Mouse (Mus musculus): ENCODE measurements around the gene Ggps1. TPM values are rescaled to one million over a fixed set of nuclear protein-coding genes. Genes with fewer than 3 reads are reported as not detected.

The Ggps1 gene
- polyA plus RNA-seq, 1 experiment from 2014 or later: 75.6 TPM

DNA sequence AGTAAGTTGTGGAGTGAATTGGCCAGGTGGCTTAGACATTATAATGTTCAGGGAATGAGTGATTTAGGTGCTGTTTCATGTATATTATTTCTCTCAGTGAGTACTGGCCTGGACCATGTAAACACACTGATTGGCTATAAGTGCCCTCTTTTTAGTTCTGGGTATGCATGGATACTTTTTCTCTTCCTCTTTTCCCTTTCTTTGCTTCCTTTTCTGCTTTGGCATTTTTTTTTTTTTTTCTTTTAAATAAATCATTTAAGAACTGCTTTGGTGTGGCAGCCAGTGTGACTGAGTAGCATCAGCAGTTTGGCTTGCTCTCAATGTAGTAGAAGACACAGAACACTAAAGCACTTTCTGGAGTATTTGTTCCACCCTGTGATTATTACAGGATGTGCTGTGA, 4.7 kb upstream of the Ggps1 start:
- no peaks in the 10 kb centered on the region for H3K27me3 ChIP-seq (ENCODE audit: control insufficient read depth, insufficient read depth, low read length)
- no peak for DNase-seq (ENCODE audit: low spot score)
- no peak overlapping the region for H3K27ac ChIP-seq (replicated peaks; ENCODE audit: low read depth, low read length)
- no peak overlapping the region for H3K4me3 ChIP-seq (ENCODE audit: low read depth, low read length)
- no peak overlapping the region for H3K9ac ChIP-seq (replicated peaks; ENCODE audit: low read length)
- no peaks in the 10 kb centered on the region for H3K36me3 ChIP-seq (replicated peaks; ENCODE audit: control insufficient read depth, insufficient read depth, low read depth, low read length)
- no peak for ATAC-seq (replicated peaks; ENCODE audit: insufficient number of reproducible peaks, low FRiP score, low TSS enrichment, low read depth)
- H3K9me3 ChIP-seq (replicated peaks; ENCODE audit: control insufficient read depth, low read length): no peaks in the 10 kb centered on the region
- no peak overlapping the region for H3K4me2 ChIP-seq (ENCODE audit: low read depth, low read length)
- H3K4me1 ChIP-seq (ENCODE audit: control insufficient read depth, insufficient read depth, low read length): no peaks in the 10 kb centered on the region

DNA sequence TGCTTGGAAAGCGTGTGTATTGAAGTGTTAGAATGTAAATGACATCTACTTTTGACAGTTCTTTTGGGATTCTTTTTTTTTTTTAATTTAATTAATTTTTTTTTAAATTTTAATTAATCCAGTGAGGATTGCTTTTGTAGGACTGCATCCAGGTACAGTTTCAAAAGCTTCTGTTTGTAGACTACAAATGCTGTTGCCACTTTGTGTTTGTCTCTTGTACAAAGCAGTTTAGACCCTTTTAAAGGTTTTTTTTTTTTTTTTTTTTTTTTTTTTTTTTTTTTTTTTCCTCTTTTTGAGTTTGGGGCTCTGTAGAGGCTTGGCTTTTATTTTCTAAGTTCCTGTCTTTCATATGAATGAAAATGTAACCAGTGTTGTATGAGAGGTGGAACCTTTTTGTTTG, 2.4 kb upstream of the Ggps1 start:
- DNase-seq (ENCODE audit: low spot score) (no peak), ATAC-seq (replicated peaks; ENCODE audit: insufficient number of reproducible peaks, low FRiP score, low TSS enrichment, low read depth) (no peak)
- H3K4me1 ChIP-seq (ENCODE audit: control insufficient read depth, insufficient read depth, low read length): no peaks in the 10 kb centered on the region
- H3K9ac ChIP-seq (replicated peaks; ENCODE audit: low read length): no peak overlapping the region
- no peaks in the 10 kb centered on the region for H3K9me3 ChIP-seq (replicated peaks; ENCODE audit: control insufficient read depth, low read length)
- no peak overlapping the region for H3K27ac ChIP-seq (replicated peaks; ENCODE audit: low read depth, low read length)
- H3K27me3 ChIP-seq (ENCODE audit: control insufficient read depth, insufficient read depth, low read length): no peaks in the 10 kb centered on the region
- H3K4me3 ChIP-seq (ENCODE audit: low read depth, low read length): no peak overlapping the region
- H3K4me2 ChIP-seq (ENCODE audit: low read depth, low read length): no peak overlapping the region
- no peaks in the 10 kb centered on the region for H3K36me3 ChIP-seq (replicated peaks; ENCODE audit: control insufficient read depth, insufficient read depth, low read depth, low read length)
- WGBS: 82% methylated on average over 1 of the region's 1 CpGs

DNA sequence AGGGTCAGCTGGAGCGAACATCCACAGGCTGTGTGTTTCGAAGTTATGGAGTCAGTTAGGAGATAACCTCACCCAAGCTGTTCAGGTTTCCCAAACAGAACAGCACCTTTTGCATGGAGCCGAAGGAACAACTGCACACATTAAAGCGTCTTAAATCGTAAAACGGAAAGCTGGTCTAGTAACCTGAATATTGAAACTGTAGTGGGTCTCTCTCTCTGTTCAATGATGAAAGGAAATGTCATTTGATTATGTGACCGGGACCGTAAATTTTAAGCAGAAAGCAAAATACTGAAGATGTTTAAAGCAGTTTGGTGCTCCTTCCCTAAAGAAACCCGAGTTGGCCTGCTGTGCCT, 1.7 kb upstream of the Ggps1 start:
- Histone ChIP-seq H3K9ac (replicated peaks; ENCODE audit: low read length) (peak overlapping the region; percentile 99), H3K4me2 (ENCODE audit: low read depth, low read length) (peak overlapping the region; percentile 61), H3K27me3 (ENCODE audit: control insufficient read depth, insufficient read depth, low read length) (no peaks in the 10 kb centered on the region), H3K27ac (replicated peaks; ENCODE audit: low read depth, low read length) (no peak overlapping the region), H3K4me1 (ENCODE audit: control insufficient read depth, insufficient read depth, low read length) (no peaks in the 10 kb centered on the region), H3K4me3 (ENCODE audit: low read depth, low read length) (peak overlapping the region; percentile 100), H3K36me3 (replicated peaks; ENCODE audit: control insufficient read depth, insufficient read depth, low read depth, low read length) (no peaks in the 10 kb centered on the region), H3K9me3 (replicated peaks; ENCODE audit: control insufficient read depth, low read length) (no peaks in the 10 kb centered on the region)
- ATAC-seq (replicated peaks; ENCODE audit: insufficient number of reproducible peaks, low FRiP score, low TSS enrichment, low read depth) (no peak), DNase-seq (ENCODE audit: low spot score) (no peak)
- WGBS: 30% methylated on average over 9 of the region's 9 CpGs

GRCm38 (mm10) chr13:14064341-14065027, 1.2 kb upstream of the Ggps1 start:
- ATAC-seq (replicated peaks; ENCODE audit: insufficient number of reproducible peaks, low FRiP score, low TSS enrichment, low read depth) (no peak), DNase-seq (ENCODE audit: low spot score) (peak; percentile 41)
- Histone ChIP-seq H3K36me3 (replicated peaks; ENCODE audit: control insufficient read depth, insufficient read depth, low read depth, low read length) (no peaks in the 10 kb centered on the region), H3K4me1 (ENCODE audit: control insufficient read depth, insufficient read depth, low read length) (no peaks in the 10 kb centered on the region), H3K4me3 (ENCODE audit: low read depth, low read length) (peak overlapping the region; percentile 100), H3K27ac (replicated peaks; ENCODE audit: low read depth, low read length) (peak overlapping the region; percentile 94), H3K27me3 (ENCODE audit: control insufficient read depth, insufficient read depth, low read length) (no peaks in the 10 kb centered on the region), H3K4me2 (ENCODE audit: low read depth, low read length) (peak overlapping the region; percentile 61), H3K9ac (replicated peaks; ENCODE audit: low read length) (peak overlapping the region; percentile 99), H3K9me3 (replicated peaks; ENCODE audit: control insufficient read depth, low read length) (no peaks in the 10 kb centered on the region)
- under 1% methylated on average over 57 of the region's 65 CpGs for WGBS

DNA sequence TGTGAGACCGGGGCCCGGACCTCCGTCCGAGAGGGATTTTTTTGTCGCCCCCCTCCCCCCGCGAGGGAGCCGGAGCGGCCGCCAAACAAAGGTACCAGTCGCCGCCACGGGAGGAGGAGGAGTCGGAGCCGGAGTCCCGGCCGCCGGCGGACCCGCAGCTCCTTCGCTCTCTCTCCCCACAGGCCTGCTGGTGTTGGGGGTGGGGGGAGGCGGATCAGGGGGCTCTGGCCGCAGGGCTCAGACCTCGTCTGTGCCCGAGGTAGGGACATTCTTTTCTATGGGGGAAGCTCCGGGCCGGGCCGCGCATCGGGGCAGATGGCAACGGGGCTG, 619 bp upstream of the Ggps1 start:
- H3K27ac ChIP-seq (replicated peaks; ENCODE audit: low read depth, low read length): peak overlapping the region; percentile 94
- H3K4me3 ChIP-seq (ENCODE audit: low read depth, low read length): peak overlapping the region; percentile 100
- peak; percentile 42 for ATAC-seq (replicated peaks; ENCODE audit: insufficient number of reproducible peaks, low FRiP score, low TSS enrichment, low read depth)
- no peak for DNase-seq (ENCODE audit: low spot score)
- H3K4me1 ChIP-seq (ENCODE audit: control insufficient read depth, insufficient read depth, low read length): no peaks in the 10 kb centered on the region
- H3K27me3 ChIP-seq (ENCODE audit: control insufficient read depth, insufficient read depth, low read length): no peaks in the 10 kb centered on the region
- peak overlapping the region; percentile 61 for H3K4me2 ChIP-seq (ENCODE audit: low read depth, low read length)
- WGBS: 0% methylated on average over 16 of the region's 31 CpGs
- H3K36me3 ChIP-seq (replicated peaks; ENCODE audit: control insufficient read depth, insufficient read depth, low read depth, low read length): no peaks in the 10 kb centered on the region
- no peaks in the 10 kb centered on the region for H3K9me3 ChIP-seq (replicated peaks; ENCODE audit: control insufficient read depth, low read length)
- peak overlapping the region; percentile 99 for H3K9ac ChIP-seq (replicated peaks; ENCODE audit: low read length)

- no peak for ATAC-seq (replicated peaks; ENCODE audit: insufficient number of reproducible peaks, low FRiP score, low TSS enrichment, low read depth)
- H3K4me3 ChIP-seq (ENCODE audit: low read depth, low read length): peak overlapping the region; percentile 76
Observed at GRCm38 (mm10) chr13:14062209-14063012, 877 bp downstream of the Ggps1 start.

DNA sequence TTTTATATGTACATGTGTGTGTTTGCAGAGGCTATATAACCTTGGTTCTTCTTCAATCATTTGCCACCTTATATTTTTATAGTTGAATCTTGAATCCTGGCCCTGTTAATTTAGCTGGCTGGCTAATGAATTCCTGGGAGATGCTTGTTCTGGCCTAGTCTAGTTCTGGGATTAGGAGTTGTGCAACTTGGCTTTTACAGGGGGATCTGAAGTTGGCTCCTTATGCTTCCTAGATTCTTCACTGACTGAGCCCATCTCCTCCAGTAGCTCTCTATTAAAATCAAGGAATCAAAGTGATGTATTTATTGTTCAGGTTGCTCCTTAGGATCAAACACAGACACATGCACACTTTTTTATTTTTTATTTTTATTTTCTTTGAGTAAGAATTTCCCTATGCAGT, 3.7 kb downstream of the Ggps1 start:
- H3K27ac ChIP-seq (replicated peaks; ENCODE audit: low read depth, low read length): no peak overlapping the region
- no peaks in the 10 kb centered on the region for H3K27me3 ChIP-seq (ENCODE audit: control insufficient read depth, insufficient read depth, low read length)
- ATAC-seq (replicated peaks; ENCODE audit: insufficient number of reproducible peaks, low FRiP score, low TSS enrichment, low read depth): no peak
- DNase-seq (ENCODE audit: low spot score): no peak
- H3K36me3 ChIP-seq (replicated peaks; ENCODE audit: control insufficient read depth, insufficient read depth, low read depth, low read length): no peaks in the 10 kb centered on the region
- H3K4me1 ChIP-seq (ENCODE audit: control insufficient read depth, insufficient read depth, low read length): no peaks in the 10 kb centered on the region
- H3K4me2 ChIP-seq (ENCODE audit: low read depth, low read length): no peak overlapping the region
- no peak overlapping the region for H3K4me3 ChIP-seq (ENCODE audit: low read depth, low read length)
- H3K9ac ChIP-seq (replicated peaks; ENCODE audit: low read length): no peak overlapping the region
- no peaks in the 10 kb centered on the region for H3K9me3 ChIP-seq (replicated peaks; ENCODE audit: control insufficient read depth, low read length)

More at GRCm38 (mm10) chr13:14062209-14063012, 877 bp downstream of the Ggps1 start:
- Histone ChIP-seq H3K9ac (replicated peaks; ENCODE audit: low read length) (peak overlapping the region; percentile 75), H3K9me3 (replicated peaks; ENCODE audit: control insufficient read depth, low read length) (no peaks in the 10 kb centered on the region), H3K4me2 (ENCODE audit: low read depth, low read length) (peak overlapping the region; percentile 65), H3K27ac (replicated peaks; ENCODE audit: low read depth, low read length) (peak overlapping the region; percentile 83; the same call in 1 of the 2 replicates), H3K36me3 (replicated peaks; ENCODE audit: control insufficient read depth, insufficient read depth, low read depth, low read length) (no peaks in the 10 kb centered on the region), H3K4me1 (ENCODE audit: control insufficient read depth, insufficient read depth, low read length) (no peaks in the 10 kb centered on the region), H3K27me3 (ENCODE audit: control insufficient read depth, insufficient read depth, low read length) (no peaks in the 10 kb centered on the region)
- 5% methylated on average over 11 of the region's 11 CpGs for WGBS
- peak; percentile 14 for DNase-seq (ENCODE audit: low spot score)

DNA sequence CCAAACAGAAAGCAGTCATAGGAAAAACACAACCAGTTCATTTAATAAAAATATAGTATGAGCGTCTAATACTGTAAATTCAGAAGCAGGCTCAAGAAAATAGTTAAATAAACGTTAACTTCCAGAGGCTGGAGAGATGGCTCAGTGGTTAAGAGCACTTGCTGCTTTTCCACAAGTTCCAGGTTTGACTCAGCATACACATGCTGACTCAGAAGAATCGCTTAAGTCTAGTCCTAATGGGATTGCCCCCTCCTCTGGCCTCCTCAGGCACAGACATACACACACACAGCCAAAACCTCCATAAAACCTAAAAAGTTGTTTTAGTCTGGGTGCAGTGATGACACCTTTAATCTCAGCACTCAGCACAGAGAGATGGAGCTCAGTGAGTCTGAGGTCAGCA, 6.5 kb downstream of the Ggps1 start:
- Histone ChIP-seq H3K36me3 (replicated peaks; ENCODE audit: control insufficient read depth, insufficient read depth, low read depth, low read length) (peaks cover 2% of the 10 kb centered on the region; the same call in 1 of the 2 replicates), H3K4me2 (ENCODE audit: low read depth, low read length) (no peak overlapping the region), H3K27me3 (ENCODE audit: control insufficient read depth, insufficient read depth, low read length) (no peaks in the 10 kb centered on the region), H3K4me1 (ENCODE audit: control insufficient read depth, insufficient read depth, low read length) (no peaks in the 10 kb centered on the region), H3K9me3 (replicated peaks; ENCODE audit: control insufficient read depth, low read length) (no peaks in the 10 kb centered on the region), H3K27ac (replicated peaks; ENCODE audit: low read depth, low read length) (no peak overlapping the region), H3K4me3 (ENCODE audit: low read depth, low read length) (no peak overlapping the region), H3K9ac (replicated peaks; ENCODE audit: low read length) (no peak overlapping the region)
- ATAC-seq (replicated peaks; ENCODE audit: insufficient number of reproducible peaks, low FRiP score, low TSS enrichment, low read depth) (no peak), DNase-seq (ENCODE audit: low spot score) (no peak)
- 95% methylated on average over 3 of the region's 3 CpGs for WGBS

Measured in embryonic facial prominence, embryonic 11.5 days (tissue).